Mouse (Mus musculus): ENCODE results near the gene Praf2. TPM values are rescaled to one million over a fixed set of nuclear protein-coding genes. Genes with fewer than 3 reads are reported as not detected.

The Praf2 gene
- total RNA-seq, 2 experiments from 2014 or later: 15.5 to 16.0 TPM

GRCm38 (mm10) chrX:7776329-7777082 is 48.3 kb downstream of the Praf2 start:
- no peak for DNase-seq (ENCODE audit: low spot score in 2 of 2)

GRCm38 (mm10) chrX:7778450-7779244 is 50.4 kb downstream of the Praf2 start:
- DNase-seq (ENCODE audit: low spot score in 2 of 2): no peak

GRCm38 (mm10) chrX:7779294-7779693 is 51.1 kb downstream of the Praf2 start:
- no peak for DNase-seq (ENCODE audit: low spot score in 2 of 2)

Other genes with a start within 250 kb of the Praf2 start
- under 1 TPM; 0.20 to 0.40 TPM for gene Foxp3, start 154.8 kb upstream of the Praf2 start, total RNA-seq (2021)
- gene Ppp1r3f, start 154.2 kb upstream of the Praf2 start, total RNA-seq (2021): 1 to 10 TPM; 6.0 to 6.7 TPM
- gene Ccdc22, start 122.9 kb upstream of the Praf2 start, total RNA-seq (2021): 10 to 100 TPM; 18.2 to 27.0 TPM
- gene Cacna1f, start 121.4 kb upstream of the Praf2 start, total RNA-seq (2021): under 1 TPM in 1 of 2 experiments, not detected in 1; 0.06 TPM
- 10 to 100 TPM; 77.4 to 93.2 TPM for gene Syp, start 90.0 kb upstream of the Praf2 start, total RNA-seq (2021)
- gene Prickle3, start 71.2 kb upstream of the Praf2 start, total RNA-seq (2021): 10 to 100 TPM; 16.4 to 18.7 TPM
- gene Plp2, start 57.0 kb upstream of the Praf2 start, total RNA-seq (2021): 100 to 1,000 TPM in 1 of 2 experiments, 10 to 100 TPM in 1; 87.4 to 102 TPM
- gene Magix, start 47.2 kb upstream of the Praf2 start, total RNA-seq (2021): 1 to 10 TPM in 1 of 2 experiments, under 1 TPM in 1; 0.42 to 1.4 TPM
- 10 to 100 TPM; 47.7 to 48.2 TPM for gene Gpkow, start 31.3 kb upstream of the Praf2 start, total RNA-seq (2021)
- 10 to 100 TPM; 68.0 to 75.4 TPM for gene Wdr45, start 14.1 kb upstream of the Praf2 start, total RNA-seq (2021)
- 1 to 10 TPM in 1 of 2 experiments, not detected in 1; 1.4 TPM for gene Gm45208, start 6.2 kb upstream of the Praf2 start, total RNA-seq (2021)
- 10 to 100 TPM in 1 of 2 experiments, 1 to 10 TPM in 1; 9.0 to 10.8 TPM for gene Ccdc120, start 22.5 kb downstream of the Praf2 start, total RNA-seq (2021)
- gene Tfe3, start 34.1 kb downstream of the Praf2 start, total RNA-seq (2021): 10 to 100 TPM; 39.9 to 41.0 TPM
- gene Gripap1, start 61.3 kb downstream of the Praf2 start, total RNA-seq (2021): 10 to 100 TPM; 52.0 to 64.8 TPM
- 1 to 10 TPM; 2.2 to 3.6 TPM for gene Kcnd1, start 93.8 kb downstream of the Praf2 start, total RNA-seq (2021)
- 10 to 100 TPM; 73.4 to 86.3 TPM for gene Otud5, start 112.9 kb downstream of the Praf2 start, total RNA-seq (2021)
- gene Pim2, start 149.8 kb downstream of the Praf2 start, total RNA-seq (2021): 1 to 10 TPM; 8.1 to 9.5 TPM
- gene Slc35a2, start 155.6 kb downstream of the Praf2 start, total RNA-seq (2021): 10 to 100 TPM; 38.7 to 42.9 TPM
- 100 to 1,000 TPM; 108 to 111 TPM for gene Pqbp1, start 170.8 kb downstream of the Praf2 start, total RNA-seq (2021)
- 100 to 1,000 TPM in 1 of 2 experiments, 10 to 100 TPM in 1; 95.7 to 101 TPM for gene Timm17b, start 170.9 kb downstream of the Praf2 start, total RNA-seq (2021)
- not detected for gene Gm10491, start 179.4 kb downstream of the Praf2 start, total RNA-seq (2021)
- gene Gm10490, start 181.1 kb downstream of the Praf2 start, total RNA-seq (2021): not detected
- 10 to 100 TPM; 63.6 to 65.7 TPM for gene Pcsk1n, start 191.4 kb downstream of the Praf2 start, total RNA-seq (2021)
- not detected for gene Eras, start 200.2 kb downstream of the Praf2 start, total RNA-seq (2021)
- 10 to 100 TPM; 29.9 to 38.9 TPM for gene Hdac6, start 219.4 kb downstream of the Praf2 start, total RNA-seq (2021)
- gene Gata1, start 249.6 kb downstream of the Praf2 start, total RNA-seq (2021): 1 to 10 TPM; 2.0 to 3.4 TPM